Mouse (Mus musculus) left cerebral cortex, postnatal 4 days (tissue): Measurements from ENCODE around the gene Chic2. TPM values are rescaled to one million over a fixed set of nuclear protein-coding genes. Genes with fewer than 3 reads are reported as not detected.

Source experiments
- DNase-seq: peaks from one replicate; pipeline ENCODE4 v3.0.0-alpha.2; 2022
- intact Hi-C: fragments of 180-260 bp; cut with DNase I; formaldehyde crosslinking; loops from one replicate; pipeline ENCODE4 v1.15.1; 2025
- total RNA-seq, 2 experiments: library from RNA; stranded (reverse); gene quantifications; 2 replicates each; pipeline ENCODE4 v1.2.3; 2021

The Chic2 gene
- 10 to 100 TPM; 26.3 to 34.4 TPM for total RNA-seq

- intact Hi-C loops, result no loop called here
- peak; percentile 89 for DNase-seq
Observed at GRCm38 (mm10) chr5:75044310-75044904, at the start of gene Chic2. Chic2 (minus strand) TSS chr5:75044774.

- intact Hi-C loops, result no loop called here
- DNase-seq, result no peak
Observed at GRCm38 (mm10) chr5:75085906-75086305, 41.3 kb upstream of the Chic2 start.

- no peak for DNase-seq
- intact Hi-C loops, result no loop called here
Observed at GRCm38 (mm10) chr5:75085521-75085875, 40.9 kb upstream of the Chic2 start.

- DNase-seq, result no peak
- intact Hi-C loops, result no loop called here
Observed at GRCm38 (mm10) chr5:75084871-75085520, 40.4 kb upstream of the Chic2 start.

GRCm38 (mm10) chr5:75084393-75084870 lies 39.9 kb upstream of the Chic2 start:
- no peak for DNase-seq
- intact Hi-C loops, result no loop called here

- DNase-seq, result no peak
- intact Hi-C loops, result no loop called here
Observed at GRCm38 (mm10) chr5:75083591-75084392, 39.2 kb upstream of the Chic2 start.

- intact Hi-C loops, result no loop called here
- DNase-seq, result peak; percentile 27
Observed at GRCm38 (mm10) chr5:75083061-75083460, 38.5 kb upstream of the Chic2 start.

GRCm38 (mm10) chr5:75082439-75082838 lies 37.9 kb upstream of the Chic2 start:
- intact Hi-C loops, result no loop called here
- peak; percentile 32 for DNase-seq

- no peak for DNase-seq
- intact Hi-C loops, result no loop called here
Observed at GRCm38 (mm10) chr5:75079564-75079963, 35.0 kb upstream of the Chic2 start.

- no peak for DNase-seq
- intact Hi-C loops, result no loop called here
Observed at GRCm38 (mm10) chr5:75077051-75077380, 32.4 kb upstream of the Chic2 start.

- intact Hi-C loops, result no loop called here
- DNase-seq, result no peak
Observed at GRCm38 (mm10) chr5:75076326-75077050, 31.9 kb upstream of the Chic2 start.

- intact Hi-C loops, result no loop called here
- no peak for DNase-seq
Observed at GRCm38 (mm10) chr5:75075383-75075941, 30.9 kb upstream of the Chic2 start, which contains the start of gene Gsx2. Gsx2 (plus strand) TSS chr5:75075601.

GRCm38 (mm10) chr5:75074537-75075382 lies 30.2 kb upstream of the Chic2 start:
- no peak for DNase-seq
- intact Hi-C loops, result no loop called here

GRCm38 (mm10) chr5:75074132-75074531 lies 29.6 kb upstream of the Chic2 start:
- intact Hi-C loops, result no loop called here

GRCm38 (mm10) chr5:75073684-75074083 lies 29.1 kb upstream of the Chic2 start:
- DNase-seq, result no peak
- intact Hi-C loops, result no loop called here

More at GRCm38 (mm10) chr5:75074132-75074531, 29.6 kb upstream of the Chic2 start:
- no peak for DNase-seq

- no peak for DNase-seq
- intact Hi-C loops, result no loop called here
Observed at GRCm38 (mm10) chr5:75073167-75073566, 28.6 kb upstream of the Chic2 start.

- DNase-seq, result no peak
- intact Hi-C loops, result no loop called here
Observed at GRCm38 (mm10) chr5:75072532-75072931, 28.0 kb upstream of the Chic2 start.

GRCm38 (mm10) chr5:75071951-75072350 lies 27.4 kb upstream of the Chic2 start:
- intact Hi-C loops, result no loop called here
- DNase-seq, result no peak

- intact Hi-C loops, result no loop called here
- DNase-seq, result no peak
Observed at GRCm38 (mm10) chr5:75070656-75071375, 26.2 kb upstream of the Chic2 start.
